Mouse (Mus musculus) hindbrain, embryonic 13.5 days (tissue): Measurements from ENCODE around the gene Rpl12. TPM values are rescaled to one million over a fixed set of nuclear protein-coding genes. Genes with fewer than 3 reads are reported as not detected.

Experiments
- ATAC-seq: fragments of 200-750 bp; cut with Nextera tagmentation; 2 replicates; pipeline ENCODE4 v1.8.0; 2017; ENCODE audit warnings: moderate TSS enrichment; ENCODE audit not compliant: low FRiP score
- H3K27ac ChIP-seq: fragments of 300-500 bp; sonication (generic); 2 replicates; pipeline ENCODE4 v1.5.1; 2015; ENCODE audit warnings: inconsistent platforms, mild to moderate bottlenecking, moderate library complexity
- H3K27me3 ChIP-seq: fragments of 300-500 bp; sonication (generic); 2 replicates; pipeline ENCODE4 v1.6.1; 2015; ENCODE audit warnings: mild to moderate bottlenecking, inconsistent platforms
- H3K36me3 ChIP-seq: fragments of 300-500 bp; sonication (generic); 2 replicates; pipeline ENCODE4 v1.6.1; 2015; ENCODE audit warnings: mild to moderate bottlenecking, inconsistent platforms
- H3K4me1 ChIP-seq: fragments of 300-500 bp; sonication (generic); replicated peaks from 2 replicates; pipeline ENCODE4 v1.6.1; 2015; ENCODE audit warnings: inconsistent platforms
- H3K4me2 ChIP-seq: fragments of 300-500 bp; sonication (generic); 2 replicates; pipeline ENCODE4 v1.6.1; 2015; ENCODE audit warnings: inconsistent platforms, mild to moderate bottlenecking, moderate library complexity
- H3K4me3 ChIP-seq: fragments of 300-500 bp; sonication (generic); 2 replicates; pipeline ENCODE4 v1.5.1; 2015; ENCODE audit warnings: mild to moderate bottlenecking, inconsistent platforms
- H3K9ac ChIP-seq: fragments of 300-500 bp; sonication (generic); 2 replicates; pipeline ENCODE4 v1.6.1; 2015; ENCODE audit warnings: mild to moderate bottlenecking, inconsistent platforms
- H3K9me3 ChIP-seq: fragments of 300-500 bp; sonication (generic); 2 replicates; pipeline ENCODE4 v1.6.1; 2016; ENCODE audit warnings: inconsistent platforms
- WGBS: fragments of 180-500 bp; shearing (Covaris S2); methylation state at CpG from one replicate; pipeline ENCODE4 v1.1.7; 2015; 5-methylcytosine and 5-hydroxymethylcytosine counted together
- polyA plus RNA-seq: library from polyadenylated mRNA; unstranded; fragments of >200 nt; fragmentation: Nextera tagmentation; extraction: Ambion mirVana; gene quantifications from 2 replicates; pipeline ENCODE4 v1.2.1, GENCODE M21; 2015

Rpl12 gene
- polyA plus RNA-seq: 92.0 and 108 TPM in 2 replicates

DNA sequence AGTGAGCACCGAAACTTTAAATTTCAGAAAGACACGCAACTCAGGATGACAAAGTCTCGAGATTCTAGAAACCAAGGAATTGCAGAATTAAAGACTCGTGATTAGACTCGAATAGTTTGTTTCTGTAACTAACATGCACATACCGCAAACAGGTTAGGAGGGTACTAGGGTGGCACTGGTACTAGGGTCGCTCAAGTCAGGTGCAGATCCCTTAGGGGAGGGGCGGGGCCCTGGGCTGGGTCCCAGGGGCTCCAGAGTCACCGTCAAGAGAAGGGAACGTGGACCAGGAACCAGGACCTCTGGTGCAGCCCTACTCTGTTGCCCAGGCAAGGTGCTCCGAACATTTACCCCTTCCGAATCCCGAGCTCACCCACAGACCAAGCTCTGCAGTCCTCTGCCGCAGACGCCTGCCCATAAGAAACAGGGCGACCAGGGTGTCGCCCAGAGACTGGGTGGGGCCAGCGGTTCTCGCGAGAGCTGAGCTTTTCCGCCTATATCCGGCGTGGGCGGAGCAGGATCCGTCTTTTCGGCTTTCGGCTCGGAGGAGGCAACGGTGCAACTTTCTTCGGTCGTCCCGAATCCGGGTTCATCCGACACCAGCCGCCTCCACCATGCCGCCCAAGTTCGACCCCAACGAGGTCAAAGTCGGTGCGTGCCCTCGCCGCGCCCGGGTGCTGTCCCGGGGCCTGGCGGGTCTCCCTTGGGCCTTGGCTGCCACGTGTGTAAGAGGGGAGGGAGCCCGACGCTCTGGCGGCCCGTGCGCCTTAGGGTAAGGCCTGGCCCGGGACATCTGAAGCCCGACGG, at the start of gene Rpl12, which contains the start of gene Lrsam1:
TSS of gene Rpl12 (plus strand) at position 368 of the 804 bp plus-strand sequence.
TSS of gene Lrsam1 (minus strand) at position 423 of the 804 bp plus-strand sequence.
- ATAC-seq: peak; percentile 93
- peaks cover 49% of the 10 kb centered on the region for H3K4me1 ChIP-seq
- WGBS: 3% methylated on average over 55 of the region's 55 CpGs
- H3K36me3 ChIP-seq: peaks cover 50% of the 10 kb centered on the region
- H3K27me3 ChIP-seq: no peaks in the 10 kb centered on the region
- H3K27ac ChIP-seq: peak within 1 kb of the TSS; percentile 82
- H3K9me3 ChIP-seq: no peaks in the 10 kb centered on the region
- peak within 1 kb of the TSS; percentile 79 for H3K4me3 ChIP-seq
- peak within 1 kb of the TSS; percentile 91 for H3K9ac ChIP-seq
- H3K4me2 ChIP-seq: peak within 1 kb of the TSS; percentile 97

DNA sequence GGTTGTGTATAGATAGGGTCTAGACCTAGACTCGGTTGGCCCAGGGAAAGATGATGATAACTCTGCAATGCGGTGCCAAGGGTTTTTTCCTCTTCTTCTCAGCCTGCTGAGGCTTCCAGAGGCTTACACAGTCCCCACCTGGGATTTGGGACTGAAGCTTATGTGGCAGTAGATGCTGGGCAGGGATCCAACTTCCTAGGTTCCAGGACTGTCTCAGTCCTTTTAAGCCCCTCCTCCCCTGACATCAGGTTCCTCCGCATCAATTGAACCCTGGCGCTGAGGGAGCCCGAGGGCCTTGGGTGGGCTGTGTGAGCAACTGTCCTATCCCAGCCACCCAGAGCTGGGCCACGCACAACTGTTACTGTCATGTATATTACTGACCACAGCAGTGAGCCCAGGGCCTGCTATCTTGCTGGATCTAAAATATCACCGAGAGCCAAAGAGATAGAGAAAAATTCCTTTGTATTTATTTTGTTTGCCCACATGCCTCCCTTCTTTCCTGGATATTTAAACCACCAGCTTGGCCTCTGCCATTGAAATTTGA, 49.6 kb upstream of the Rpl12 start:
- Histone ChIP-seq H3K4me1 (peaks cover 34% of the 10 kb centered on the region), H3K4me2 (no peak overlapping the region), H3K27ac (0 out of 2 replicates have a peak overlapping the region, but pooled peaks have one; percentile 18), H3K27me3 (no peaks in the 10 kb centered on the region), H3K9ac (0 out of 2 replicates have a peak overlapping the region, but pooled peaks have one; percentile 8), H3K36me3 (peaks cover 42% of the 10 kb centered on the region), H3K4me3 (no peak overlapping the region), H3K9me3 (no peaks in the 10 kb centered on the region)
- WGBS: 77% methylated on average over 7 of the region's 7 CpGs
- ATAC-seq: no peak

DNA sequence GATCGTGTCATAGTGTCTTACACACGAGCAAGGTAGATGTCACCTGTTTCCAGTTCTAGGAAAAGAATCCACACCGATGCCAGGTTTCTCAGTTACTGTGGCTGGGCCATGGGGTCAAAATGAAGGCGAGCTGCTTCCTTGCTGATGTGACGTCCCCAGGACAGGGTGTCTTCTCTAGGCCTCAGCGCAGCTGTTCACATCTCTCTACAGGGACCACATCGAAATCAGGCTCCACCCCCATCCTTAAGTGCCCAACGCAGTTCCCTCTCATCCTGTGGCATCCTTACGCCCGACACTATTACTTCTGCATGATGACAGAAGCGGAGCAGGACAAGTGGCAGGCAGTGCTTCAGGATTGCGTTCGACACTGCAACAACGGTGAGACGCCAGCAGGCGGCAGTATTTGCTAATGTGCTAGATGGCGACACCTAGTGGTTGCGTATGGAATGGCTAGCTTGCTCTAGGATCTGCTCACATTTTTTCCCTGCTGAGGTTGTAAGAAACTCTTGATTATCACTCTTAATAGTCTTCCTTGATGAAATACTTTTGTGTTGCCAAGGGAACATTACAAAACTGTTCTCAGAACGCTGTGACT, 49.1 kb upstream of the Rpl12 start:
- no peak for ATAC-seq
- Histone ChIP-seq H3K4me1 (peaks cover 28% of the 10 kb centered on the region), H3K9me3 (no peaks in the 10 kb centered on the region), H3K4me3 (no peak overlapping the region), H3K36me3 (peaks cover 47% of the 10 kb centered on the region), H3K27ac (0 out of 2 replicates have a peak overlapping the region, but pooled peaks have one; percentile 18), H3K9ac (0 out of 2 replicates have a peak overlapping the region, but pooled peaks have one; percentile 19), H3K27me3 (no peaks in the 10 kb centered on the region), H3K4me2 (no peak overlapping the region)
- WGBS: 29% methylated on average over 19 of the region's 19 CpGs

DNA sequence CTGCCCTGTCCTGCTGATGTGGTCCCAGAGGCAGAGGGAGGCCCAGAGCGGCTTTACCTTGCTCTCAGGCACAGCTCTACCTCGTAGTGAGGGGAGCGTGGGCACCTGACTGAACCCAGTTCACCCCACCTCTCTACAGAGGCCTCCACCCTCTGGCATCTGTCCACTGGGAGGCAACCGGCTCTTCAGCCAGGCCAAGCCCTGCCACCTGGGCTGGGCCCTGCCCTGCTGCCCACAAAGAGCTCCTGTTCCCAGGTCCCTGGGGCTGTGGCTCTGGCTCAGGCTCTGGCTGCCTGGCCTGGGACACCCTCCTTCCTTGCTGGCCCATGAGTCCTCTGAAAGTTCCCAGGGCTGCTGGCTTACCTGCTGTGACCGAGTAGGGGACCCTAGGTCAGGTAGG, 47.0 kb upstream of the Rpl12 start:
- H3K27ac ChIP-seq: peak overlapping the region; percentile 75
- H3K9ac ChIP-seq: peak overlapping the region; percentile 51
- H3K4me3 ChIP-seq: no peak overlapping the region
- ATAC-seq: peak; percentile 23; the same call in 1 of the 2 replicates
- peaks cover 8% of the 10 kb centered on the region for H3K4me1 ChIP-seq
- H3K4me2 ChIP-seq: no peak overlapping the region
- 61% methylated on average over 5 of the region's 5 CpGs for WGBS
- H3K36me3 ChIP-seq: peaks cover 61% of the 10 kb centered on the region
- H3K9me3 ChIP-seq: no peaks in the 10 kb centered on the region
- H3K27me3 ChIP-seq: no peaks in the 10 kb centered on the region

DNA sequence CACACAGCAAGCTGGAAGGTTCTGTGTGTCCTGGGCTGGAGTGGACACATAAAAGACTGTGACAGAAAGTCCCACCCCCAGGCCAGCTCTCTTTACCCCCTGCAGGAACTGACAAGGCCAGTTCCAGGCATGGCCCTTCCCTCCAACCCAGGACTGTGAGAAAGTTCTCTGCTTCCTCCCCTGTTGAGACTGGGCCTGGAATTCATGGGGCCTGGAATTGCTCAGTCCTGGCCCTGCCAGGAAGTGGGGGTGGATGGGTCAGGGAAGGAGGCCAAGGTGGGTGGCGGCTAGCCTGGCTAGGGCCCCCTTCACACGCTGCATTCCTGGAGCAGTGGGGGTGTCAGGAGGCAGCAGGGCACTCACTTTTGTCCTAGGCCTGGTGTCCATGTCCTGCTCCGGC, 46.5 kb upstream of the Rpl12 start:
- H3K4me1 ChIP-seq: peaks cover 8% of the 10 kb centered on the region
- no peak overlapping the region for H3K4me2 ChIP-seq
- H3K4me3 ChIP-seq: no peak overlapping the region
- peaks cover 64% of the 10 kb centered on the region for H3K36me3 ChIP-seq
- no peaks in the 10 kb centered on the region for H3K9me3 ChIP-seq
- no peaks in the 10 kb centered on the region for H3K27me3 ChIP-seq
- WGBS: 50% methylated on average over 3 of the region's 3 CpGs
- no peak; the same call in 1 of the 2 replicates for ATAC-seq
- H3K27ac ChIP-seq: peak overlapping the region; percentile 75
- peak overlapping the region; percentile 51 for H3K9ac ChIP-seq

DNA sequence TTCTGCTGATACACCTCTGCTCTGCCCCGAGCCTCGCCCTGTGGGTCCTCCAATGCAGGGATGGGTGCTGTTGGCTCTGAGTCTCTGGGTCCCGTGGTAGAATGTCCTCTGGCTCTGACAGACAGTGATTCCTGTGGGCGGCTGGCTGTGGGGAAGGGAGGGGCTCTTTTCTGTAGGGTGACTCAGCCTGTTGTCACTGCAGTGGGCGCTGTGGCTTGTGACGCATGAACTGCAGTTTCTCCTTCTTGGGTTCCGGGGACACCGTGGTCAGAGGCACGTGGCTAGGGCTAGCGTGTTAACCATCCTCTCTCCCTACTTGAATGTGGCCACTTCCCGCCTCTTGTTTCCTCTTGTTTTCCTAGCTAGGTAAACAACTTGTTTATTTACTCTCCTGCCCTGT, 43.8 kb upstream of the Rpl12 start:
- 82% methylated on average over 11 of the region's 11 CpGs for WGBS
- no peak for ATAC-seq
- no peak overlapping the region for H3K4me3 ChIP-seq
- no peaks in the 10 kb centered on the region for H3K27me3 ChIP-seq
- H3K4me1 ChIP-seq: peaks cover 8% of the 10 kb centered on the region
- H3K9ac ChIP-seq: no peak overlapping the region
- H3K27ac ChIP-seq: no peak overlapping the region
- no peak overlapping the region for H3K4me2 ChIP-seq
- no peaks in the 10 kb centered on the region for H3K9me3 ChIP-seq
- H3K36me3 ChIP-seq: peaks cover 66% of the 10 kb centered on the region

DNA sequence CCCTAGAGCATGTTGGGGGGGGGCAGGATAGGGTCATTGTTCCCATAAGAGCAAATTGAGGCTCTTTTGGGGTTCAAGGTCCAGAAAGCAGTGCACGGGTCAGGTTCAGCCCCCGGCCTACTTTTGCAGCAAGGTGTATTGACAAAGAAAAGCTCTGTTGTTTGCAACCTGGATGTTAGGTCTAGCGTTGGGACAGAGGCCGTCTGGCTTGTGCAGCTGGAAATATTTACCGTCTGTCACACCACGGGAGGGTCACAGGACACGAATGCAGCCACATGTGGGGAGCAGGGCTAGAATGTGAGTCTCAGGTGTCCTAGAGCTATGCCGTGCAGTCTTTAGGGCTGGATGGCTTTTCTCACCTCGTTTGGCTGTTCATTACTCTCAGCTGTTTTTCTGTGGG, 43.0 kb upstream of the Rpl12 start:
- 80% methylated on average over 9 of the region's 9 CpGs for WGBS
- H3K27ac ChIP-seq: no peak overlapping the region
- ATAC-seq: no peak
- no peak overlapping the region for H3K9ac ChIP-seq
- no peak overlapping the region for H3K4me2 ChIP-seq
- no peaks in the 10 kb centered on the region for H3K9me3 ChIP-seq
- H3K4me1 ChIP-seq: peaks cover 8% of the 10 kb centered on the region
- peaks cover 71% of the 10 kb centered on the region for H3K36me3 ChIP-seq
- no peaks in the 10 kb centered on the region for H3K27me3 ChIP-seq
- no peak overlapping the region for H3K4me3 ChIP-seq

DNA sequence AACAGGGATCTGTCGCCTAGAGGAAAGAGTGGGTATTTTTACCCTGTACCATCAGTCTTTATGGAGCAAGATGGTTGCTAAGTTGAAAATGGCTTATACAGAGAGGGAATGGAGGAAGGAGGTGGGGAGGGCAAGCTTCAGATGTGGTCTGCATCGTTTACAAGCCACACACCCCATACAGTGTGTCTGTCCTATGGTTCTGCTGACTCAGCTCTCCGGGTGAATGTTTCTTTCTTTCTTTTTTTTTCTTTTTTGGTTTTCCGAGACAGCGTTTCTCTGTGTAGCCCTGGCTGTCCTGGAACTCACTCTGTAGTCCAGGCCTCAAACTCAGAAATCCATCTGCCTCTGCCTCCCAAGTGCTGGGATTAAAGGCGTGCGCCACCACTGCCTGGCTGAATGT, 40.1 kb upstream of the Rpl12 start:
- 91% methylated on average over 7 of the region's 7 CpGs for WGBS
- H3K36me3 ChIP-seq: peaks cover 84% of the 10 kb centered on the region

DNA sequence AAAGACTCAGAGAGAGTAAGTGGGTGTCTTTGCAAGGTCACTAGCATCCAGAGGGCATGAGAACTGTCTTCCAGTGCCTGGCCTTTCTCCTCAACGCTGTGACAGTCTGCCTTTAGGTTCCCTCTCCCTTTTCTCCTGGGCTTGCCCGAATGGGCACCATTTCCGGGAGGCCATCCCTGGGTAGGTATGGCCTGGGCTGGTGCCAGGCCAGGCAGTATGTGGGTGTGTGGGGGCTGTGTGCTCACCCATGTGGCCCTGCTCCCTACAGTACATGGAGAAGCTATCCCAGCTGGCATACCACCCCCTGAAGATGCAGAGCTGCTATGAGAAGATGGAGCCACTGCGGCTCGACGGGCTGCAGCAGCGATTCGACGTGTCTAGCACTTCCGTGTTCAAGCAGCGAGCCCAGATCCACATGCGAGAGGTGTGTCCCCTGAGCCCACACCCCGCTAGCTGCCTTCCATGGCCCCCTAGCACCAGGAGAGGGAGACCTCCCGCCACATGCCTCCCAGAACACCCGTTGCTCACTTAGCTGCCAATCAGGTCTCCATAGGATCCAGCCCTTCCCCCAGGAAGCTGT, 39.5 kb upstream of the Rpl12 start:
- Histone ChIP-seq H3K27me3 (no peaks in the 10 kb centered on the region), H3K9ac (no peak overlapping the region), H3K4me2 (no peak overlapping the region), H3K9me3 (no peaks in the 10 kb centered on the region), H3K4me3 (no peak overlapping the region), H3K36me3 (peaks cover 87% of the 10 kb centered on the region), H3K4me1 (no peaks in the 10 kb centered on the region), H3K27ac (no peak overlapping the region)
- 91% methylated on average over 15 of the region's 15 CpGs for WGBS
- ATAC-seq: no peak

More for the DNA sequence above, 40.1 kb upstream of the Rpl12 start:
- Histone ChIP-seq H3K27ac (no peak overlapping the region), H3K9me3 (no peaks in the 10 kb centered on the region), H3K27me3 (no peaks in the 10 kb centered on the region), H3K4me3 (no peak overlapping the region), H3K9ac (no peak overlapping the region), H3K4me1 (no peaks in the 10 kb centered on the region), H3K4me2 (no peak overlapping the region)
- no peak for ATAC-seq

DNA sequence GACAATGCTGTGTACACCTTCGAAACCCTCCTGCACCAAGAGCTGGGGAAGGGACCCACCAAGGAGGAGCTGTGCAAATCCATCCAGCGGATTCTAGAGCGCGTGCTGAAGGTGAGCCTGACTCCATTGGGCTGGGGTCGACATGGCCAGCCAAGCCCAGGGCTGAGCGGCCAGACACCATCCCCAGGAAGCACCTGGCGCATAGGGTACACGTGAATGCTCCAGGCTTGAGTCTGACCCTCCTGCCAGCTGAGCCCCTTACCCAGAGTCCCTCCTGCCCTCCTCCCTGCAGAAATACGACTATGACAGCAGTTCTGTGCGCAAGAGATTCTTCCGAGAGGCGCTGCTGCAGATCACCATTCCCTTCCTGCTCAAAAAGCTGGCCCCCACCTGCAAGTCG, 38.8 kb upstream of the Rpl12 start:
- H3K9ac ChIP-seq: no peak overlapping the region
- peaks cover 86% of the 10 kb centered on the region for H3K36me3 ChIP-seq
- no peak overlapping the region for H3K4me3 ChIP-seq
- H3K4me2 ChIP-seq: no peak overlapping the region
- 86% methylated on average over 13 of the region's 13 CpGs for WGBS
- H3K9me3 ChIP-seq: no peaks in the 10 kb centered on the region
- no peaks in the 10 kb centered on the region for H3K27me3 ChIP-seq
- ATAC-seq: no peak
- H3K27ac ChIP-seq: no peak overlapping the region
- no peaks in the 10 kb centered on the region for H3K4me1 ChIP-seq

DNA sequence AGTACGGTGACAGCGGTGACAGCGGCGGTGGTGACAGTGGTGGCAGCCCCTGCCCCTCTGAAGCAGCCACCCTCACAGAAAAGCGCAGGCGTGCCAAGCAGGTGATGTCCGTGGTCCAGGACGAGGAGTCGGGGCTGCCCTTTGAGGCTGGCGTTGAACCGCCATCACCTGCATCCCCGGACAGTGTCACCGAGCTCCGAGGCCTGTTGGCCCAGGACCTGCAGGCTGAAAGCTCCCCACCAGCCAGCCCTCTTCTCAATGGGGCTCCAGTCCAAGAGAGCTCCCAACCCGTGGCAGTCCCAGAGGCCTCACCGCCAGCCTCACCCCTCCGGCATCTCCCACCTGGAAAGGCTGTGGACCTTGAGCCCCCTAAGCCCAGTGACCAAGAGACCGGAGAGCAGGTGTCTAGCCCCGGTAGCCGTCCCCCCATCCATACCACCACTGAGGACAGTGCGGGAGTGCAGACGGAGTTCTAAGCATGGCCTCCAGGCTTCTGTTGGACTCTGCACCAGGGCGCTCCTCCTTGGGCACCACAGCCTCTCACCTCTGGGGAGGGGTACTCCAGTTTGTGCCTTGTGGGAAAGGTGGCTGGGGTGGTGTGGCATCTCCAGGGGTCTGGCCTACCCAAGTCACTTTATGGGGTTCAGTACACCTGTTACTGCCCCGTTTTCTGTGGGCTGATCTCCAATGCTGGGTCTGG, 37.7 kb upstream of the Rpl12 start:
- H3K4me2 ChIP-seq: no peak overlapping the region
- ATAC-seq: no peak
- 93% methylated on average over 24 of the region's 24 CpGs for WGBS

More for the DNA sequence above, 37.7 kb upstream of the Rpl12 start:
- H3K9me3 ChIP-seq: no peaks in the 10 kb centered on the region
- H3K36me3 ChIP-seq: peaks cover 79% of the 10 kb centered on the region
- H3K27ac ChIP-seq: no peak overlapping the region
- no peak overlapping the region for H3K4me3 ChIP-seq
- no peak overlapping the region for H3K9ac ChIP-seq
- H3K4me1 ChIP-seq: peaks cover 8% of the 10 kb centered on the region; the same call in 1 of the 2 replicates
- no peaks in the 10 kb centered on the region for H3K27me3 ChIP-seq
